Mouse (Mus musculus) testis, adult 2 months (tissue): ENCODE results near the gene Sfmbt1. TPM values are rescaled to one million over a fixed set of nuclear protein-coding genes. Genes with fewer than 3 reads are reported as not detected.

ENCODE experiments used
- H3K27ac ChIP-seq: fragments of 200-500 bp; 2 replicates; pipeline ENCODE4 v1.5.1; 2012; ENCODE audit warnings: low read depth, low read length; ENCODE audit not compliant: control insufficient read depth, insufficient read depth
- H3K27me3 ChIP-seq: fragments of 200-500 bp; 2 replicates; pipeline ENCODE4 v1.6.1; 2012; ENCODE audit warnings: mild to moderate bottlenecking, low read length, moderate library complexity; ENCODE audit not compliant: control insufficient read depth, insufficient read depth
- H3K36me3 ChIP-seq: fragments of 200-500 bp; 2 replicates; pipeline ENCODE4 v1.6.1; 2012; ENCODE audit warnings: mild to moderate bottlenecking, low read length; ENCODE audit not compliant: control insufficient read depth, insufficient read depth
- H3K4me1 ChIP-seq: fragments of 200-500 bp; 2 replicates; pipeline ENCODE4 v1.6.1; 2012; ENCODE audit warnings: low read length; ENCODE audit not compliant: control insufficient read depth, insufficient read depth
- H3K4me3 ChIP-seq: fragments of 200-500 bp; 2 replicates; pipeline ENCODE4 v1.5.1; 2012; ENCODE audit warnings: low read depth, mild to moderate bottlenecking, low read length, moderate library complexity, mixed read lengths; ENCODE audit not compliant: control insufficient read depth
- CTCF ChIP-seq: fragments of 200-500 bp; IDR thresholded peaks from 2 replicates; pipeline ENCODE4 v1.5.1; 2012; ENCODE audit warnings: low read depth, mild to moderate bottlenecking, inconsistent platforms, low read length, moderate library complexity; ENCODE audit not compliant: control insufficient read depth, insufficient read depth, insufficient replicate concordance
- POLR2A ChIP-seq: fragments of 200-500 bp; IDR thresholded peaks from 2 replicates; pipeline ENCODE4 v1.6.1; 2012; ENCODE audit warnings: low read depth, mild to moderate bottlenecking, inconsistent platforms, low read length, moderate library complexity; ENCODE audit not compliant: control insufficient read depth
- polyA plus RNA-seq: library from polyadenylated mRNA; depleted of rRNA; stranded (reverse); fragments of >200 nt; gene quantifications from 2 replicates; pipeline ENCODE4 v1.2.3, GENCODE M21; 2012; rRNA removed

Gene Sfmbt1
- 21.5 and 25.6 TPM in 2 replicates for polyA plus RNA-seq

DNA sequence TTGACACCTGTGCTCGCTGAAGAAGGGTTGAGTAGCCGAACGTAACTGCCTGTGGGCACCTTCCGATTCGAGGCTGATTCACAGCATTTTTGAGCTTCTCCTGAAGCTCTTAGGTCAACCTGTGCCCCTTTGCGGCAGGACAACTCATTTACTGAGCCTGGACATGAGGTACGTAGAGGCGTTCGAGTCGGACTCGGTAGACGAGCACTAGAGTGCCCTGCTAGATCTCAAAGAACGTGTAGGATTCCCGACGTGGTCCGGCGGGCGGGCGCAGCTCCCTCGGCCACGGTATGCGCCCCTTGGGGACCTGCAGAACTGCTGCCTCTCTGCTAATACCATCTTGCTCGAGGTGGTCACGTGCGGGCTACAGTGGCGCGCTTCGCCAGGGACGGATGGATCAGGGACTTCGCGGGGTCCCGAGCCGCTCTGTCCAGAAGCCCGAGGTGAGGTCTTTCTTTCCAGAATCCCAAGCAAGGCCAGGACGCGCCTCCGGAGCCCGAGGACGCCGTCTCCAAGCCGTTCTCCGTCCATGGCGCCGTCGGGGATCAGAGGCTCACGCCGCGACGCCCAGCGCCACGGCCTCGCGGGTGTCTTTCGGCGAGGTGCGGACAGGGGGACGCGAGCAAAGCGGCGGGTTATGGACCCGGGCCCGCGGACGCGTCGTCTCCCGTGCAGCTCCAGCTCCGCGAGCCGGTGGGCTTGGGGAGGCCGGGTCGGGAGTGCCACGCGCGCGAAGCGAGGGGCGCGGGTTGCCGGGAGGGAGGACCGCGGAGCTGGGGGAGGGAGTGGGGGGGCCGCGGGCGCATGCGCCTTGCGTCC, at the start of gene Sfmbt1:
Gene Sfmbt1, plus strand, starts transcription at position 51 of the 819 bp plus-strand sequence.
- Histone ChIP-seq H3K4me1 (peaks cover 7% of the 10 kb centered on the region), H3K36me3 (no peaks in the 10 kb centered on the region), H3K27ac (peak within 1 kb of the TSS; percentile 89), H3K4me3 (peak within 1 kb of the TSS; percentile 86), H3K27me3 (no peaks in the 10 kb centered on the region)
- TF ChIP-seq CTCF (no peak), POLR2A (no peak)

DNA sequence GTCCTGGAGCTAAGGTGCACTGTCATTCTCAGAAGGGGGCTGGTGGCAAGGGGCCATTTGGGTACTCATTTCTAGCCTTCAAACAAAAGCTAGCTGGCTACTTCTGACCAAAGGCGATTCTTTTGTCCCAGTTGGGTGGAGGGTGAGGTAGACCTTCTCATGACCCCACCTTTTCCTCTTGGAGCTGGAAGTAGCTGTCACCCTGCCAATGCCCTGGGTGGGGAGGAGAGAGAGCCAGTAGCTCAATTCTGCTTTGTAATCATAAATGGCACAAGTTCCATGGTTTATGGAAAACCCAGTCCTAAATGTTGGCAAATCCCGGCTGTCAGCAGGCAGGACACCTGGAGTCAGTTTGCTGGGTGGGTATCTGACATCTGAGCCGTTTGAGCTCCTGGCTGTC, 48.6 kb upstream of the Sfmbt1 start:
- no peaks in the 10 kb centered on the region for H3K27me3 ChIP-seq
- no peaks in the 10 kb centered on the region for H3K4me1 ChIP-seq
- H3K27ac ChIP-seq: no peak overlapping the region
- H3K36me3 ChIP-seq: peaks cover 4% of the 10 kb centered on the region
- no peak overlapping the region for H3K4me3 ChIP-seq
- TF ChIP-seq POLR2A (no peak), CTCF (no peak)

DNA sequence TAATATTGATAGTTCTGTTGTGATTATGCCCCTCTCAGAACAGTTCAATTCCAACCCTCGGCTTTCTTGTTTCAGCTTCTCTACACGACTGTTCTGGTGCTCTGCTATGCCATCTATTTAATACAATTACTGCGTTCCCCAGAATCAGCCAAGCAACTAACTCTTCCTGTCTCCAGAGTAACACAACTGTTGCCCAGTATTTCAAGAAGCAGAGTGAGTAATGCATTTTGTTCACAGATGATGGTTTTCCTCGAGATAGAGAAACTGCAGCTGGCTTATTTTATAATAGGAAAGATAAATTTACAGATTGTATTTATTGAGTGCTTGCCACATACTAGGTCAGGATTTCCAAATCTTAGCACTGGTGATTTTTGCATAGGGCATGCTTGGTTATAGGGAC, 48.0 kb upstream of the Sfmbt1 start:
- Histone ChIP-seq H3K27ac (no peak overlapping the region), H3K4me3 (no peak overlapping the region), H3K4me1 (no peaks in the 10 kb centered on the region), H3K36me3 (peaks cover 4% of the 10 kb centered on the region), H3K27me3 (no peaks in the 10 kb centered on the region)
- no peak for TF ChIP-seq POLR2A
- TF ChIP-seq CTCF: no peak

DNA sequence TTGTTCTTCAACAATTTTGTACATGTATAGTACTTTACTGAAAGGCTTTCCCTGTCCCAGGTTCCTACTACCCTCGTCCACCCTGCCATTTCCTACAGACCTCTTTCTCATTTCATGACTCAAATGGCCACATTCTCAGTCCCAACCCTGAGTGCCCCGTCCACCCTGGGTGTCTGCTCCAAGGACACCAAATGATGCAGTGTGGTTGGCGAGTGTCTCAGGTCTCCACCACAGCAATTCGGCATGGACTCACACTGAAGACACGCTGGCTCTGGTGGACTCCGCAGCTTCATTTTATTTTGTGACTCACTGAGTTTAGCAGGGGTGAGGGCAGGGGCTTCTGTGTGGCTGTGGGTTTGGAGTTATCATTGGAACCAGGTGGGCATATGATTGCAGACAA, 44.5 kb upstream of the Sfmbt1 start:
- no peak overlapping the region for H3K27ac ChIP-seq
- H3K36me3 ChIP-seq: peaks cover 1% of the 10 kb centered on the region
- no peaks in the 10 kb centered on the region for H3K27me3 ChIP-seq
- no peak for TF ChIP-seq CTCF
- no peak for TF ChIP-seq POLR2A
- no peaks in the 10 kb centered on the region for H3K4me1 ChIP-seq
- no peak overlapping the region for H3K4me3 ChIP-seq

DNA sequence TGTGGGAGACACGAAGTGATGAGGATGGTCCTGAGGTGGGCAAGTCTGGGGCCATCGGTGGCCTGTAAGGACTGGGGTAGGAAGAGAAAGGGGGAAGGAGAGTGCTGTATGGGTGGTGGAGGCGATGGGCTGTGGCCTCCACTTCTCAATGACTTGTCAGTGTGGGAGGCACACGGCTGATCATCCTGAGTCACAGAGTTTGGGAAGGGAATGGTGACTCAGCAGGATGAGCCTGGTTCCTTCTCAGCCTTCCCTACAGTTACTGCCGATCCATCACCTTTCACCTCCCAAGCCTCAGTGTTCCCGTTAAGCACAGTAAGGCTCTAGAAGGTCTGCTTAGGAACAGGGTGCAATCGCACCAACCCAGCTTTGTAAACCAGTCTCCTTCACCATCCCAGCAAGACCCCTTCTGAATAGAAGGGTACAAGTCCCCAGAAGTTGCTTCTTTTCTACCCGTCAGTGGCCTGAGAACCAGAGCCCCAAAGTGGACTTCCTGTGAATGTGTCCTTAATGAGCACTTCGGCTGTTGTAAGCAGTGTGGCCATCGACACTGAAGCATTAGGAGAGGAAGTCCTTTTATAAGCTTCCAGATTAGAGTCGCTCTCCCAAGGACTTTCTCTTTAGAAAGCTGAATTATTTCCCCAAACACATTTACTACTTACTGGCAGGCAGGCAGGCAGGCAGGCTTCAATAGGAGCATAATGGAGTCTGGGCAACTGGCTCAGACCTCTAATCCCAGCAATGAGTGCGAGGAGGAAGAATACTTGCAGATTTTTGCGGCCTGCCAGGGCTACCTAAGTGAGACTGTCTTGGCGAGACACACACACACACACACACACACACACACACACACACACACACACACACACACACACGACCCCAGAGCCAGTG, 43.3 kb upstream of the Sfmbt1 start:
- Histone ChIP-seq H3K4me1 (no peaks in the 10 kb centered on the region), H3K27ac (no peak overlapping the region), H3K4me3 (no peak overlapping the region), H3K36me3 (peaks cover 1% of the 10 kb centered on the region), H3K27me3 (no peaks in the 10 kb centered on the region)
- TF ChIP-seq POLR2A (no peak), CTCF (no peak)

DNA sequence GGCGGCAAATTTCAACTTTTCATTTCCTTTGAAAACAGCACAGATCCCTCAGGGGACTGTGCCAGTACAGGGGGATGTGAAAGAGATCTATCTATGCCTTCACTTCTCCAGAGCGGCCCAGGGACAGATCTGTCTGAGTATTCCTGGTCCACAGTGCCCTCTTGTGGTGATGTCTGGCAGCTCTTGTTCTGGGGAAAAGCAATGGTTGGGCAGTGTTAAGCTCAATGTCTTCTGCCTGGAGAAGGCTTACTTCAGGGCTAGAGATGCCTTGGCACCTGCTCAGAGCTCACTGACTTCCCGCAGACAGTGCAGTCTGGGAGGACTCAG, 42.7 kb upstream of the Sfmbt1 start:
- H3K27me3 ChIP-seq: no peaks in the 10 kb centered on the region
- H3K4me3 ChIP-seq: no peak overlapping the region
- TF ChIP-seq POLR2A: no peak
- peak; percentile 61; the same call in 1 of the 2 replicates for TF ChIP-seq CTCF
- H3K4me1 ChIP-seq: no peaks in the 10 kb centered on the region
- H3K36me3 ChIP-seq: peaks cover 1% of the 10 kb centered on the region
- H3K27ac ChIP-seq: no peak overlapping the region

DNA sequence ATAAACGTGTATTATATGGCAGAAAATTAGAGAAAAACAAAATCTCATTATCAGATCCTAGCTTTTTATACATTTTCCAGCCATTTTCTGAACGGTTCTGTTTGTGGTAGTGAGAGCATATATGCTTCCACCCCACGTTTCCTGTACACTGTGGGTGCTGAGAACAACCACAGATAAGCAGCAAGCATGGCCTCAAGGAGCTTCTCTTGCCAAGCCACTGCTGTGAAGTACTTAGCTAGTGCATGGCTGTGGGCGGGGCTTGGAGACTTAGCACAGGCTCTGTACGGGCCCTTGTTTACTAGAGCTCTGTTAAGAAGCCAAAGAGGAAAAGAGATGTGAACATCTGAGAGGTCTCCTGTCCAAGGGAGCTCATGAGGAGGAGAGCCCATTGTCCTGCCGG, 39.7 kb upstream of the Sfmbt1 start:
- TF ChIP-seq POLR2A: no peak
- Histone ChIP-seq H3K36me3 (no peaks in the 10 kb centered on the region; the same call in 1 of the 2 replicates), H3K27ac (no peak overlapping the region), H3K4me3 (no peak overlapping the region), H3K27me3 (no peaks in the 10 kb centered on the region), H3K4me1 (no peaks in the 10 kb centered on the region)
